Mouse (Mus musculus) stomach, postnatal 0 days (tissue): ENCODE results near the gene Entpd8. TPM values are rescaled to one million over a fixed set of nuclear protein-coding genes. Genes with fewer than 3 reads are reported as not detected.

Experiments
- ATAC-seq: fragments of 200-750 bp; cut with Nextera tagmentation; 2 replicates; pipeline ENCODE4 v1.8.0; 2017; ENCODE audit not compliant: low FRiP score, low TSS enrichment
- DNase-seq: peaks from one replicate; pipeline ENCODE4 v3.0.0-alpha.2; 2016; ENCODE audit warnings: low spot score
- H3K27ac ChIP-seq: fragments of 300-500 bp; sonication (generic); replicated peaks from 2 replicates; pipeline ENCODE4 v1.5.1; 2014; ENCODE audit warnings: mild to moderate bottlenecking, control low read depth
- H3K27me3 ChIP-seq: fragments of 300-500 bp; sonication (generic); 2 replicates; pipeline ENCODE4 v1.6.1; 2014; ENCODE audit warnings: low read length; ENCODE audit not compliant: control insufficient read depth, insufficient read depth
- H3K36me3 ChIP-seq: fragments of 300-500 bp; sonication (generic); 2 replicates; pipeline ENCODE4 v1.6.1; 2014; ENCODE audit warnings: low read length, mixed read lengths; ENCODE audit not compliant: control insufficient read depth, insufficient read depth
- H3K4me1 ChIP-seq: fragments of 300-500 bp; sonication (generic); replicated peaks from 2 replicates; pipeline ENCODE4 v1.6.1; 2014; ENCODE audit warnings: antibody characterized with exemption; ENCODE audit not compliant: control insufficient read depth, insufficient read depth
- H3K4me2 ChIP-seq: fragments of 300-500 bp; sonication (generic); replicated peaks from 2 replicates; pipeline ENCODE4 v1.6.1; 2014; ENCODE audit warnings: low read depth, mild to moderate bottlenecking, control low read depth, moderate library complexity
- H3K4me3 ChIP-seq: fragments of 300-500 bp; sonication (generic); 2 replicates; pipeline ENCODE4 v1.5.1; 2014; ENCODE audit warnings: low read depth, low read length, control low read depth
- H3K9ac ChIP-seq: fragments of 300-500 bp; sonication (generic); 2 replicates; pipeline ENCODE4 v1.6.1; 2014; ENCODE audit warnings: mild to moderate bottlenecking, low read length, control low read depth, mixed read lengths
- H3K9me3 ChIP-seq: fragments of 300-500 bp; sonication (generic); 2 replicates; pipeline ENCODE4 v1.6.1; 2016; ENCODE audit warnings: low read length; ENCODE audit not compliant: control insufficient read depth
- CTCF ChIP-seq: IDR thresholded peaks from 2 replicates; pipeline ENCODE4 v1.5.1; 2016; ENCODE audit warnings: antibody characterized with exemption, low read depth, mild to moderate bottlenecking, moderate library complexity
- EP300 ChIP-seq: optimal IDR thresholded peaks from 2 replicates; pipeline ENCODE3; 2016; ENCODE audit warnings: antibody characterized with exemption
- WGBS: fragments of 180-500 bp; shearing (Covaris S2); extraction: QIAGEN DNeasy Blood & Tissue Kit; methylation state at CpG from one replicate; pipeline ENCODE4 v1.1.7; 2014; 5-methylcytosine and 5-hydroxymethylcytosine counted together
- microRNA-seq: library from miRNA; unstranded; fragments of <30 nt; microRNA quantifications from one replicate; pipeline ENCODE4, GENCODE M21; 2016
- polyA plus RNA-seq: library from polyadenylated mRNA; unstranded; fragments of >200 nt; fragmentation: Nextera tagmentation; extraction: Ambion mirVana; gene quantifications from 2 replicates; pipeline ENCODE4 v1.2.1, GENCODE M21; 2015

Entpd8 gene
- polyA plus RNA-seq, 1 experiment from 2014 or later = 3.3 TPM

- 51% methylated on average over 11 of the region's 11 CpGs for WGBS
- no peaks in the 10 kb centered on the region for H3K27me3 ChIP-seq
- no peak for DNase-seq
- TF ChIP-seq CTCF = no peak
- TF ChIP-seq EP300 = no peak
- H3K4me1 ChIP-seq = no peaks in the 10 kb centered on the region; the same call in 1 of the 2 replicates
- no peak overlapping the region for H3K9ac ChIP-seq
- H3K27ac ChIP-seq = no peak overlapping the region
- no peak overlapping the region for H3K4me2 ChIP-seq
- H3K9me3 ChIP-seq = no peaks in the 10 kb centered on the region
- no peak overlapping the region for H3K4me3 ChIP-seq
- H3K36me3 ChIP-seq = no peaks in the 10 kb centered on the region
- no peak for ATAC-seq
These were observed 48.0 kb downstream of the Entpd8 start for GRCm38 (mm10) chr2:25128072-25128471.

- no peaks in the 10 kb centered on the region for H3K27me3 ChIP-seq
- no peak overlapping the region for H3K4me2 ChIP-seq
- no peak overlapping the region for H3K4me3 ChIP-seq
- DNase-seq (no peak), ATAC-seq (no peak)
- H3K36me3 ChIP-seq = no peaks in the 10 kb centered on the region
- WGBS = 82% methylated on average over 9 of the region's 9 CpGs
- no peak for TF ChIP-seq CTCF
- no peak for TF ChIP-seq EP300
- no peak overlapping the region for H3K9ac ChIP-seq
- H3K4me1 ChIP-seq = no peaks in the 10 kb centered on the region; the same call in 1 of the 2 replicates
- no peak overlapping the region for H3K27ac ChIP-seq
- H3K9me3 ChIP-seq = no peaks in the 10 kb centered on the region
These were observed 51.5 kb downstream of the Entpd8 start for GRCm38 (mm10) chr2:25131601-25132000.

Small RNAs within 50 kb of the gene (microRNA-seq; reads per million reads assigned to microRNA genes)
- not detected for gene Gm24328
- gene Mir7664 = not detected

Other genes starting within 250 kb of the Entpd8 start
- gene Ehmt1, start 160.7 kb upstream of the Entpd8 start, polyA plus RNA-seq = 23.1 and 27.5 TPM in 2 replicates
- 94.7 and 105 TPM in 2 replicates for gene Arrdc1, start 145.1 kb upstream of the Entpd8 start, polyA plus RNA-seq
- 7.1 and 7.8 TPM in 2 replicates for gene Zmynd19, start 130.5 kb upstream of the Entpd8 start, polyA plus RNA-seq
- 12.1 TPM in 2 replicates for gene Dph7, start 117.9 kb upstream of the Entpd8 start, polyA plus RNA-seq
- gene Mrpl41, start 105.2 kb upstream of the Entpd8 start, polyA plus RNA-seq = 121 and 122 TPM in 2 replicates
- 4.2 and 4.3 TPM in 2 replicates for gene Pnpla7, start 104.3 kb upstream of the Entpd8 start, polyA plus RNA-seq
- gene Nsmf, start 25.9 kb upstream of the Entpd8 start, polyA plus RNA-seq = 23.5 and 30.2 TPM in 2 replicates
- gene Noxa1, start 14.8 kb downstream of the Entpd8 start, polyA plus RNA-seq = 4.0 and 4.4 TPM in 2 replicates
- gene Nrarp, start 100.5 kb downstream of the Entpd8 start, polyA plus RNA-seq = 25.3 and 25.6 TPM in 2 replicates
- 13.1 and 13.7 TPM in 2 replicates for gene Tor4a, start 116.6 kb downstream of the Entpd8 start, polyA plus RNA-seq
- gene Nelfb, start 131.2 kb downstream of the Entpd8 start, polyA plus RNA-seq = 58.6 and 59.1 TPM in 2 replicates
- not detected in 2 replicates for gene Stpg3, start 134.3 kb downstream of the Entpd8 start, polyA plus RNA-seq
- 0.92 TPM in 1 of 2 replicates, not detected in the other for gene Fam166a, start 138.4 kb downstream of the Entpd8 start, polyA plus RNA-seq
- gene Tubb4b, start 144.4 kb downstream of the Entpd8 start, polyA plus RNA-seq = 475 and 486 TPM in 2 replicates
- 0.10 and 0.12 TPM in 2 replicates for gene Slc34a3, start 154.1 kb downstream of the Entpd8 start, polyA plus RNA-seq
- gene Rnf224, start 156.5 kb downstream of the Entpd8 start, polyA plus RNA-seq = 0.51 and 0.91 TPM in 2 replicates
- gene Rnf208, start 162.0 kb downstream of the Entpd8 start, polyA plus RNA-seq = 26.8 and 31.7 TPM in 2 replicates
- 326 and 355 TPM in 2 replicates for gene Cysrt1, start 162.1 kb downstream of the Entpd8 start, polyA plus RNA-seq
- gene AL732309.1, start 166.6 kb downstream of the Entpd8 start, polyA plus RNA-seq = 12.8 and 16.6 TPM in 2 replicates
- 38.2 and 39.7 TPM in 2 replicates for gene Tmem203, start 175.1 kb downstream of the Entpd8 start, polyA plus RNA-seq
- gene Tprn, start 182.3 kb downstream of the Entpd8 start, polyA plus RNA-seq = 17.4 and 20.3 TPM in 2 replicates
- 149 and 162 TPM in 2 replicates for gene Ssna1, start 192.1 kb downstream of the Entpd8 start, polyA plus RNA-seq
- 57.5 and 59.6 TPM in 2 replicates for gene Anapc2, start 192.2 kb downstream of the Entpd8 start, polyA plus RNA-seq
- gene Tmem210, start 207.8 kb downstream of the Entpd8 start, polyA plus RNA-seq = not detected in 2 replicates
- 34.9 and 42.1 TPM in 2 replicates for gene Lrrc26, start 209.6 kb downstream of the Entpd8 start, polyA plus RNA-seq
- gene Grin1, start 238.9 kb downstream of the Entpd8 start, polyA plus RNA-seq = 1.3 TPM in 2 replicates